Mouse (Mus musculus) thymus, adult 18-20 months (tissue): ENCODE results near the gene Dlgap4.

Source experiments
- DNase-seq, 2 experiments: peaks; one replicate each; pipeline ENCODE4 v3.0.0; 2022; ENCODE audit warnings: mixed read lengths in 2 of 2

Gene Dlgap4

DNA sequence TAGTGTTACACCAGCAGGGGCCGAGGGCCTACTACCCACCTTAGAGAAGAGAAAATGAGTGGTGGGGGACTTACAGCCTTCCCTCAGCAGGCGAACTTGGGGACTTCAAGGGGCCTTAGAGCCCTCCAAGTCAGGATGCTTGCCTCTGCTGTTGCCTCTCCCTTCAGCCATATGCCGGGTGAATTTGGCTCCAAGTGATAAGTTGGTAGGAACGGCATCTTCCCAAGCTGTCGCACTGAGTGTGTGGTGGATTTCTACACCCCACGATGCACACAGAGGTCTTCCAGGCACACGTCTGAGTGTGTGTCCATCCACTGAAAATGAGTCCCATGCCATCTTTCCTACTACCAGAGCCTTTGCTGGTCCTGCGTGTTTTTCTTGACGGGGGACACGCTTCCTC, 49.7 kb downstream of the Dlgap4 start:
- no peak for DNase-seq

DNA sequence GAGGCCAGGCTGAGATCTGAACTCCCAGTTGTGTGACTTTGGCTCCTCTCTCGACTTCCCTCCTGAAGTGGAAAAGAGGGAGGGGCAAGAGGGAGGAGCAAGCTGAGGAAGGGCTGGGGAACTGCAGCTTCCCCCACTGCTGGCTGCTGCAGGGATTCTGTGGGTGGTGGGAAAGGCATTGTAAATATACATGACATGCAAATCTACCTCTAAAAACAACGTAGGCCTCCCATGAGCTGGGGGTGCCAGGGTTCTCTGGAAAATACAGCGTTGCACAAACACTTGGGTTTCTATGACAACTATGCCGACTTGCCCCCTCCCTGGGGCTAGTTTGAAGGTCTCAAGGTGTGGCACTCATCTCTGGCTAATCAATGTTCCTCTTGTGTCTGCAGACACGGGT, 50.9 kb downstream of the Dlgap4 start:
- no peak for DNase-seq

DNA sequence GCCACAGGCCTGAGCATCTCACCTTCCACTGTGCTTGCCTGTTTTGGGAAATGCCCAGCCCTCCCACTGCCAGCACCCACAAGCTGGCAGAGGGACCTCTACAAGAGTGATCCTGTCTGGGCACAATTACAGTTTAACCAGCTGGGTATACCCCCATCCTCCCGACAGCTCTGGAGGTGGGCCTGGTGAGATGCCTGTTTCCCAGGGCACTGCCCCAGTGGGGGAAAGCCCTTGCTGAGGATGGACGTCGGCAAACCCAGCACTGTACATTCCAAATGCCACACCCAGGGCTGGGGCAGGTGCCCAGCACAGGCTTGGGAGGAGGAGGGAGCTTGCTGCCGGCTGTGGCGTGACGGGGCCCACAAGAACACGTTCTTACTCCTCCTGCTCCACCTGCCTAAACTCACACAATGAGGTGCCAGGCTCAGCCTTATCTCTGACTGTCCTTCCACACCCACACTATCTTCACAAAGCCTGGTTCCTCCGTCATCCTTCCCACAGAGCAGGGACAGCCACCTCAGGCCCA, 51.6 kb downstream of the Dlgap4 start:
- DNase-seq: no peak

DNA sequence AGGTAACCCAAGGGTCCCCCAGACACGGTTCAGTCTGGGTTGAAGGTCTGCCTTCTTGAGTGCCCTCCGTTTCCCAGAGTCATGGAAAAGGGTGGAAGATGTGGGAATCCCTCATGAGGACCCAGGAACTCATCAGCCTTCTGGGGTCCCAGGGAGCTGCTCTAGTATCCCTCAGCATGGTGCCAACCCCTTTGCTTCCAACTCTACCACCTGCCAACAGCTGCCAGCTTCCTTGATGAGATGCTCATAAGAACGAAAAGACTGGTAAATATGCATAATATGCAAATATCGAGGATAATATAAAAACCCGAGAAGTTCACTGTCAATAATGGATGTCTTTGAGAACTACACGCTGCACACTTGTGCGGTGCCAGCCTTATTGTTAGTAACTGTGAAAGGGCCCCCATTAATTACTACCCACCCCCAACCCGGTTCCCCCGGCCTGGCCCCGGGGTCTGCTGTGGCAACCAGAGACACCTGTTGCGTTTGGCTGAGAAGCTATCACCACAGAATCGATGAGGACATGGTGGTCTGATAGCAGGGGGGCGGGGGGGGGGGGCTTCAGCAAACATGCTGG, 52.2 kb downstream of the Dlgap4 start:
- DNase-seq: no peak

DNA sequence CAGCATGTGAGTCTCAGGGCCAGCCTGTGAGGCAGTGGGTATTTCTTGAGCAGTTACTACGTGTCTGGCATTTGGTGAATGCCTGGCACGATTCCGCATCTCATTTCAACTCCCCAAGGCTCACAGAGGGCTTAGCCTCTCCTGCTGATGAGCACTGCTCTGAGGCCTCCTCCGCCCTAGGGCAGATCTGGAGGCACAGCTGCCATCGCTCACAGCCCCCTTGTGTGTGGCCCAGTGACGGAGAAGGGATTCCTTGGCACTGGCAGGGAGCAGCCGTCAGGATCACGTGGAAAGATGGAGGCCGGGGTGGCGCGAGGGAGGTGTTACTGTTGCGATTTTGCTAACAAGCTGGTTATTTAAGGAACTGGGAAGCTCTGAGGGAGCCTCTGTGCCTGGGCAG, 52.7 kb downstream of the Dlgap4 start:
- DNase-seq: no peak

DNA sequence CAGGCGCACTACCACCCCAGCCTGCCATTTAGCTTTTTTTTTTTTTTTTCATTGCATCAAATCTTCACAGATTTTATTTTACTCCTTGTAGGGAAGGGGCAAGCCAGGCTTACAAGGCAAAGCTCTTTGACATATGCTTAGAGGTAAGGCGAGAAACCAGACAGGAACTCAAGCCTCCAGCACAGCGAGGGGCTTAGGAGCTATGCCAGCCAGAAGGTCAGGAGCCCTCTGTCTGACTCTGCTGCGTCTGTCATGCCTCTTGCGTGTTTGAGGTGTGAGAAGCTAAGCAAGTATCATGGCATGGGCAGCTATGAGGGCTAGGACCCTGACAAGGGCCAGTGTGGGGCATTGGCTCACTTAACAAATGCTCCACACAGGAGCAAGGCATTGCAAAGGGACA, 53.8 kb downstream of the Dlgap4 start:
- DNase-seq: no peak

DNA sequence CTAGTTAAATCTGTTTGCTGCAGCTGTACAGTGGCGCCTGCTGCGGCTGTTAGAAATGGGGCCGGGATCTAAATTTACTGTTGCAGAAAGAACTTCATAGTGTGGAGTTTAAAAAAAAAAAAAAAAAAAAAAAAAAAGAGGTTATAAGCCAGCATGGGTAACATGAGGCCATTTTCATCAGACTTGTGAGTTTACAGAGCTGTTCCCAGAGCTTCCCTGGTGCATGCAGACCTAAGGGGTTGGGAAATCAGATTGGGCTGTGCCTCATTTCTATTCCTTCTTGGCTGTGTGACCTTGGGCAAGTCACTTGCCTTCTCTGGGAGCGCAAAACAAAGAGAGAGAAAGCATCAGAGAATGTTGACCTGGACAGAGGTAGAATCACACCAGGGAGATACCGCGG, 55.1 kb downstream of the Dlgap4 start:
- no peak for DNase-seq

DNA sequence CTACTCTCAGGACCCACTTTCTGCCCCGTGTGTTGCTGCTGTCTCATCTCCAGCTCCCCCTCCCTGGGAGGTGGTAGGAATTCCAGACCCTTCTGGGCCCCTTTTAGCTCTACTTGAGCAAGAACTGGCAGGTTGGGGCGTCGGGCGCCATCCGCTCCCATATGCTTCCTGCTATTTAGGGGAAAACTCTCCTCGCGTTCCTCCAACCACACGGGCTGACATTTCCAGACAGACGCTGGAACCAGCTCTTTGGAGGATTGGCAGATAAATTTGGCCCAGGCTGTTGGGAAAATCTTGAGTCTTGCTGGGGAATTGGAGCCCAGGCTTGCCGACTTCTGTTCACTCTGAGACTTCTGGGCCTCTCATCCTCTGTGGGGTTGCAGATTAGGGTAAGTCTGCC, 59.8 kb downstream of the Dlgap4 start:
- DNase-seq: no peak

DNA sequence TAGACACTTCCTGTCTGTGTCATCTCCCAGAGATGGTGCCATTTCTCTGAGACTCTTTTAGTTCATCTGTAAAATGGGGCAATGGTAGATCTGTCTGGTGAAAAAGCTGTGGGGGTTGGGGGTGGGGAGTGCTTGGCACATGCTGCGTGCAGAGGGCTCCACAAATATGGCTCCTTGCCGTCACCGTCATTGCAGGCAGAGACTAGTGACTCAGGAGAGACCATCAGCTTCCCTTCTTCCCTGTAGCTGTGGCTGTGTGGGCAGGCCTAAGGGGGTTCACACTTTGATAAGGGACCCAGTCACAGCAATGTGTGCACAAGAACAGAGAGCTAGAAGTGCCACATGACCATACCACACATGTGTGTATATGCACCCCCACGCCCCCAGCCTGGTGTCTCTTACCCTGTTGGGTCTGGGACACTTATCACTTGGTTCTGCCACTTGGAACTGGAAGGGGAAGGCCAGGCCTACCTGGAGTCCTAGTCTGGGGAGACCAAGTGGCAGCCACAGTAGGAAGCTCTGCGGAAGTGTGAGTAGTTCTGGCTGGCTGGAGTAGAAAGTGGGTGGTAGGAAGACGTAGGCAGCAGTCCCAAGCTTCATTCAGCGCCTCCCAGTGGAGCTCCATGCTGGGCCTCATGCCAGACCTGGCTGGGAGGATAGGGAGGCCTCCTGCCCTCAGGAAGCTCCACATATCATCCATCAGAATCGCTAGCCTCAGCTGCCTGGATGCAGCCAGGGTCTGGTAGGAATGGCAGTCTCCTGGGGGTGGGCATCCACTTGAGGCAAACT, 60.6 kb downstream of the Dlgap4 start:
- no peak for DNase-seq

DNA sequence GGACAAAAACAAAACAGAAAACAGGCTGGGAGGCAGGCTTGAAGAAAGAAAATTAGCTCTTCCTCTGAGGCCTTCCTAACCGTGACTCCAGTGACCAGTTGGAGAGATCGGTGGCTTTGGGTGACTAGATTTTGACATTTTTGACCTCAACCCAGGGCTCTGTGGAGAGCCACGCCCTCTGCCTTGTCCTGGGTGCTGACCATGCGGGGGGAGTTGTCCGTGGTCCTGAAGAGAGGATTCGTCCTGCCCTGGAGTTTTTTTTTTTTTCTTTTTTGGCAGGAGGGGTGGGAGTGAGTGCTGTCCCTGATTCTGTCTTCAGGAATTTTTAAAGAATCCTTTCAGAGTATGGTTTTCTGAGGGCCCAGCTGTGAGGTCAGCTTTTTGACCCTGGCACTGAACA, 63.4 kb downstream of the Dlgap4 start:
- no peak for DNase-seq

DNA sequence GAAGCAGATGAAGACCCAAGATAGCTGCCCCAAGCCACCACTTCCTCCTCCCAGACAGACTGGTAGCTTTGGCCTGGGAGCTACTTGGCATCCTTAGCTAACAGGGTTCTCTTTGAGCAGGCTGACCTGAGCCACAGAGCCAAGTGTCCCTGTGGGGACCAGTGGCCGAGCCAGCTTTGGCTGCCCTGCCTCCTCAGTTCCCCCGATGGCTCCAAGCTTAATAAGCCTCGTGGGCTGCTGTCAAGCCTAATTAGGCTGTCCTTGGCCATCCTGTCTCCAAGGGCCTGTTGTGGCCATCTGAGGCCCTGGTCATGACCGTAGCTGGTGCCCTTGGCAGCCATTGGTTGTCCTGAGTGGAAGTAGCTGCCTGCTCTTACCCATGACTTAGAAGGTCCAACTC, 64.6 kb downstream of the Dlgap4 start:
- DNase-seq: no peak

DNA sequence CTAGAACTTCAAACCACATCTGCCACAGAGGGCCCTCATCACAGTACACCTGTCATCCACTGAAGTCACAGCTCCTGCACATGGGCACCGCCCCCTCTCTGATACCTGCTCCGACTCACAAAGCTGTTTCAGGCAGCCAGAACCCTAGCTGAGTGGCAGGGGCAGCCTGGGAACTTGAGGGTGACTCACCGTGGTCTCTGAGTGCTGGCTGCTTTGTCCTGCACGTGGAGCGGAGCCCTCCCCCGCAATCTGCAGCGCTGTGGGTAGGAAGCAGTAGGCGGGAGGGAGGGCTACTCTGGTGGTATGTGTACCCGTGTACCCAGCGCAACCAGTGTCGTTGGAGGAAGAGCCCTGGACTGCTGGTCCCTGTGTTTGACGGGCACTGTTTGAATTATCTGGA, 69.5 kb downstream of the Dlgap4 start:
- DNase-seq: no peak

DNA sequence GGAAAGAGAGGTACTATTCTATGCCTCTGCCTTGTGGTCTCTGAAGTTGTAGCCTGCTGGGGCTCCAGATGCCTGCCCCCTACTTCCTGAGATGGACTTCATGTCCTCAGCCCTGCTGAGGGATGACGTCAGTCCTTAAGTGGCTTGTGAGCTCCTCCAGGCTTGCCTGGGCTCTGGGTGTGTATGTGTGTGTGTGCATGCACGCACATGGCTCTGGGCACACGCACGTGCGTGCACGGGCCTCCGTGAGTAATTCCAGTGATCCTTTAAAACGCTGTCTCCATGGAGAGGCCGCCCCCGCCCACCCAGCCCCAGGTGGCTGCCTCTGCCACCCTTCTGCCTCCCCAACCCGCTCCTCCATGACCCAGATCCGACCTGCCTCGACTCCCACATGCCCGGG, 72.5 kb downstream of the Dlgap4 start:
- no peak for DNase-seq

DNA sequence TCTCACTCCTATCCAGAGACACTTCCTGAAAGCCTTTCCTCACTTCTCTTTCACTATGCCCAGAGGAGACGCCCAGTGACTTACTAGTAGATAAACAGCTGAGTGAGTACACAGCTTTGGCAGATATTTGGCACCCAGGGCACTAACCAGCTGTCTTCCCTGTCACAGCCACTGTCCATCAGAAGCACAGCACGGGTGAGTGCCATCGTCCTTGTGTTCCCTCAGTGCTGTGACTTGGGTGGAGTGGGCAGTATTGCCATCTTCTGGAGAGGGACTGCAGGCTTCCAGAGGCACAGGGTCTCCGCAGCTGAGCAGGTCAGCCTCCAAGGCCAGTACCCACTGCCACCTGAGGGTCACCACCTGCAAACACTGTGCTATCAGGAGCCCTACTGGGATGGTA, 73.2 kb downstream of the Dlgap4 start:
- DNase-seq: no peak

DNA sequence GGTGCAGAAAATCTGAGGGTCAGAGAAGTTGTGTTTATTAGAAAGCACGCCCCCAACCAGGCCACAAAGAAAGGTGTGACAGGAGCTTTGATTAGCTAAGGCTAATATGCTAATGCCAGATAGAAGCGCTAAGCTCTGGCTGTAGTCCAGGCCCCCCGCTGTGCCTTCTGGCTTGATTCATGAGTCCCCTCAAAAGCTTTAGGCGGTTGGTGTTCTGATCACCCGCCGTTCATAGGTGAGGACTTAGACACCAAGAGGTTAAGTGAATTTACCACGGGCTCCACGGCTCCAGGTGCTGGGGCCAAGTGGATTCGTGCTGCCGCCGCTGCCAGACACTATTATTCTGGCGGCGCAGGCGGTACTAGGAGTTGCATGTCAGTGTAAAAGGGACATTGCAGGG, 75.1 kb downstream of the Dlgap4 start:
- no peak for DNase-seq

DNA sequence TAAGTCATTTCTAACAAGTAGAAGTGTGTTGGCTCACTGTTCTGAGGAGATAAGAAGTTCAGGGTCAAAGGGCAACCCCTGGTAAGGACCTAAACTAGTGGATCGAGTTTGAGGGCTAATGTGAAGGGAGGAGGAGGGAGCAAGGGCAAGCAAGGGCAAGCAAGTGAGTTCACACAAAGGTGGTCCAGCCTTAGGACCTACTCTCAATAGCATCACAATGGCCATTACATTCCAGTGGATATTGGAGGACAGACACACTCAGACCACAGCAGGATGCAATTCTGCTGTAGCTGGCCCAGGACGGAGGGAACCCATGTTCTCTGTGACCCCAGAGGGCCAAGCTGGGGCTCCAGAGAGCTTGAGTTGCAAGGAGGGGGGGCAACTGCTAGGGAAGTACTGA, 77.3 kb downstream of the Dlgap4 start:
- DNase-seq: no peak

DNA sequence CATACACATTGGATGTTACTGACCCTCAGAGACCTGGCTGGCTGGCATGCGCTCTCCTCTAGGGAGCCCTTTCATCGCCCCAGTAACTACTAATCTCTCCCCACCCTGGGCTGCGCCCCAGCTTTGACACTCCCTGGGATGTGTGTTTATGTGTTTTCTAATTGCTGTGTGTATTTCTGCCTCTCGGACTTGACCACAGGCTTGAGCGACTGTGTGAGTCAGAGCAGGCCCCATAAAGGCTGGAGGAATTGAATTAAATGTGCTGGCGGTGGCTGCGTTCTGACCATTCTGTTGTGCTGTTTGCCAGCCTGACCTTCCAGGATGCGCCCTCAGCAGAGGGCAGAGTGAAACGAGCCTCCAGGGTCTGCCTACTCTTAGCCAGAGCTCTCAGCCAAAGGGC, 78.2 kb downstream of the Dlgap4 start:
- no peak for DNase-seq

DNA sequence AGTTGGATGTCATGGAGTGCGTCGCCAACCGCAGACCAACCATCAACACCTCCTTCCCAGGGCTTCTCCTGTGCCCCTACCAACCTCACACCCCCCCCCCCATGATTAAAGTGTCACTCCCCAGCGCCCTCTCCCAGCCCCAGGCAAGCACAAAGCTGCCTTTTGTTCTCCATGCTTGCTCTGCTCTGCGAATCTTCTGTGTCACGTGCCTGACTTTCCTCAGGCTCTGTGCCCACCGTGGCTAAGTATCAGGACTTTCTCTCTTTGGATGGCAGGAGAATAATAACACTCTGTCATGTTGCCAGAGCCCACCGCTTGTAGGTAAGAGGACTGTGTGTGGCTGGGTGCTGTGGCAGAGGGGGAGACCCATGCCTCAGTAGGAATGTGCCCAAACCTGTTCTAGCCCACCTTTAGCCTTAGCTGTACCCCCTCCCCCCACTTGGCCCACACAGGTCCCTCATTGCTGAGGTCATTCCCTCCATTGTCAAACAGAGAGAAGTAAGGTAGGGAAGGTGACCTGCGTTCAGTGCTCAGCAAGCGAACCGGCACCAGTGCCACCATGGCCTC, 79.8 kb downstream of the Dlgap4 start:
- no peak for DNase-seq

DNA sequence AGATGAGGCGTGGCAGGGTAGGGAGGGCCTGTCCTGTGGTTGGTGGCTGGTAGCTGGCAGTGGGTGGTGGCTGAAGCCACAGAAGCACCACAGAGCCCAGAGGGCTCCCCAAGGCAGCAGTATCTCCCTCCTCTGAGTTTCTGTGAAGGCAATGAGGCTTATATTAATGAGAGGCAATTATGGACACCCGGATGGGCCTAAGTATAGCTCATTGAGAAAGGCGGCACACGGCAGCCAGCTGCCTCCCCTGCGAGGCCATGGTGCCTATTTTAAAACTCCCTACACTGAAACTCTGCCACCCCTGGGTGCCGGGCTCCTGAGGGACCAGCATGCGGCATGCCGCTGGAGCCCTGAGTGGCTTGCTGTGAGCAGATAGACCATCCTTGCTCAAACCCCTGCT, 83.8 kb downstream of the Dlgap4 start:
- no peak for DNase-seq

DNA sequence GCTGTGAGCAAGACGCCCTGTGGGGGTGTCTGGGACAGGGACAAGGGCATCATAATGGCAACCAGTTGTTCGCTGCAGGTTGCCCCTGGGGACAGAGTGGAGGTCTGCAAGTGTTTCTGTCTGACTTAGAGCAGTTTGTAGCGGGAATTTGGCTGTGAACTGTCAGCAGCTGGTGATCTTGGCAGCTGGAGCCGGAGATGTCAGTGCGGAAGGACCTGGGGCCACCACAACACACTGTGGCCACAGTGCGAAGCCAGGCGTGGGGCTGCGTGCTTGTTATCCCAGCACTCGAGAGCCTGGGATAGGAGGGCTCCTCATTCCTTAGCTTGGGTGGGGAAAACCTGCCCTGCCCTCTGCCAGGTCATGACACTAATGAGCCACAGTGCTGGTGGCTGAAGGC, 84.7 kb downstream of the Dlgap4 start:
- DNase-seq: no peak

DNA sequence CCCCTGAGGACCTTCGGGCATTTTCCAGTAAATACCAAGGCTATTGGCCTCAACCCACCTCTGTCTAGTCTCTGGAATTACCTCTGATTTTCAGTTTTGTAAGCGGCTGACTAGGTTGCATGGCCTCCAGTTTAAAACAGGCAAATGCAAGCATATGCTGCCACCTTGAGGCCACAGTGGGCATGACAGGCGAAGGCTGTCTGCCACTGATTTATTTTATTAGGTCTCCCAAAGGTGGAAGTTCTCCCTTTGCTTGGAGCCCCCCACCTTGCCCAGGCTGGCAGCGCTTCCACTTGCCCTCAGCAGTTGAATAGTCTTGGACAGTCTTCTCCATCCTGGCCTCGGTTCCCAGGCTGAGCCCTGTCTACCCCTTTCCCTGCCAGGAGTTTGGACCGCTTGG, 92.0 kb downstream of the Dlgap4 start:
- peak; percentile 41 to 47 for DNase-seq

DNA sequence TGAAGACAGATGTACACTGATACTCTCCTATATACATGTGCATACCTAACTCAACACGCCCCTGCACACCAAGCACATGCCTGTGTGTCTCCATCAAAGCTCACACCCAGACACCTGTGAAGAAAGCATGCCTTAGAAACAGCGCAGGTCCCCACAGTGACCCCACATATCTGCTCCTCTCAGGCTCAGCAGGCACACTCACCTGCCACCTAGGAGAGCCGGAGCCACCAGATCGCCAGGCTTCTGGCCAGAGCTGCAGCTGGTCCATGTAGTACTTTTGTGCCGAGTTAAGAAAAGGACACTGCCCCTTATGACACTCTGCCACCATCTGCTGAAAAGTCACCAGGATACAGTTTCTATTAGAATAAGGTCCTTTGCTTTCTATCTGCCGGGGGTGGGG, 103.2 kb downstream of the Dlgap4 start:
- no peak for DNase-seq

DNA sequence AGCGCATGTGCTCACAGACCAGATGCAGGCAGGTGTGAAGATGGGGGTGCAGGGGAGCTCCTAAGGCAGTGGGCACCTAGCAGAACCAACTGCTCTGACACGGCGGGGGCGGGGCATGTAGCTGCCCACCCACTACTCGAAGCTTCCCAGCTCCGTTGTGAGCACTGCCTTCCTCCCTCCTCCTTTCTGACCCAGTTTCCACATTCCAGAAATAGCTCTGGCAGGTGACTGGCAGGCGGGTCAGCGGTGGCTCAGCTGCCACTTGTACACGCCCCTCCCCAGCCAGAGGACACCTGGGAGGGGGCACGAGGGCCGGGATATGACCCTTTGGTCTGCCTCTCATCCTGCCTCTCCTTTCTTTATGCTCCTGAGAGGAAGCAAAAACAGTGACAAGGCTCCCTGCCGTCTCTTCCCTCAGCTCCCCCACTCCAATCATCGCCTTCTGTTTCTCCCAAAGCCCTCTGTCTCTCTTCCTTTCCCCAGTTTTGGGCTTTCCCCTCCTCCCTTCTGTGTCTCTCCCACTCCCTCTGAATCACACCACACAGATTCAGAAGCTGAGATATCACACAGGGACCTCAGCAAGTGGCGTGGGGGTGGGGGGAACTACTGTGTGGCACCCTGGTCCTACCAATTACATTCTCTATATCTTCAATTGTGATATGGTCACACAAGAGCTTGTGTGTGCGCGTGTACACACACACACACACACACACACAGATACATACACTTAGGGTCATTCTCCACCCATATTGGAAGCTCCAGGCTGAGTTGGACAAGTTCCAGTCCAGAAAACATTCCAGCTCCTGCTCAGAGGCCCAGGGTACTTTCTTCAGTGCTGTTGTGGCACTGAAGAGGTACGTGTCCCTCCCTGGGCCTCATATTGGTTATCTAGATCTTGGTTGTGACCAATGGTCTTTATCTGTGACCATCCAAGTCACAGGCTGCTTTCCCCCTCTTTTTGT, 104.1 kb downstream of the Dlgap4 start:
- peak; percentile 15 to 36 for DNase-seq
